Mouse (Mus musculus) frontal cortex, postnatal 25 days (tissue): ENCODE results near the gene Ralgps2.

Experiments
- DNase-seq, 2 experiments: peaks; one replicate each; pipeline ENCODE4 v3.0.0; 2022; ENCODE audit warnings: low spot score in 2 of 2

The Ralgps2 gene

GRCm38 (mm10) chr1:156769621-156770297 is 169.7 kb downstream of the Ralgps2 start:
- DNase-seq, result no peak

- no peak for DNase-seq
These were observed 170.3 kb downstream of the Ralgps2 start for GRCm38 (mm10) chr1:156769163-156769562.

- DNase-seq, result no peak
These were observed 174.1 kb downstream of the Ralgps2 start for GRCm38 (mm10) chr1:156765311-156765710.

GRCm38 (mm10) chr1:156764584-156764983 is 174.8 kb downstream of the Ralgps2 start:
- DNase-seq, result no peak

- DNase-seq, result no peak
These were observed 176.1 kb downstream of the Ralgps2 start for GRCm38 (mm10) chr1:156763280-156763679.

- DNase-seq, result no peak
These were observed 178.0 kb downstream of the Ralgps2 start for GRCm38 (mm10) chr1:156761430-156761801.

- no peak for DNase-seq
These were observed 178.6 kb downstream of the Ralgps2 start for GRCm38 (mm10) chr1:156760549-156761429.

GRCm38 (mm10) chr1:156758326-156758725 is 181.1 kb downstream of the Ralgps2 start:
- DNase-seq, result no peak

- DNase-seq, result no peak
These were observed 184.6 kb downstream of the Ralgps2 start for GRCm38 (mm10) chr1:156754608-156755413.
